Mouse (Mus musculus): ENCODE measurements around the gene Smok2b.

Smok2b gene

DNA sequence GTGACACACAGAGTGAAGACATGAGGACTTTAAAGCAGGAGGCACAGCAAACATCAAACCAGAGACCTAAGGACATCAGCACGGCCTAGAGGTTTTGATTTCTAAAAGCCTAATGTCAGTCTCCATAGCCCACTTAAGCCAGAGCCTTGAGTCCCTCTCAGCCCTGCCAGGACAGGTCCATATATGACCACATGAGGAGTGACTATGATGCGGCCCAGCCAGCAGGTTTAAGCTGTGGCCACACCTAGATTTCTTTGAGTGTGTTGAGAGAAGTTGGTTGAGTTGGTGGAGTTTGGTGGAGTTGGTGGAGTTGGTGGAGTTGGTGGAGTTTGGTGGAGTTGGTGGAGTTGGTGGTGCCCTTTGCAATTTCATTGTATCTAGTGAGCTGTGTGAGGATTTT, at the start of gene Smok2b:
Gene Smok2b (plus strand): TSS at position 301 of the 400 bp plus-strand sequence.
- WGBS = 76% methylated on average over 2 of the region's 2 CpGs

DNA sequence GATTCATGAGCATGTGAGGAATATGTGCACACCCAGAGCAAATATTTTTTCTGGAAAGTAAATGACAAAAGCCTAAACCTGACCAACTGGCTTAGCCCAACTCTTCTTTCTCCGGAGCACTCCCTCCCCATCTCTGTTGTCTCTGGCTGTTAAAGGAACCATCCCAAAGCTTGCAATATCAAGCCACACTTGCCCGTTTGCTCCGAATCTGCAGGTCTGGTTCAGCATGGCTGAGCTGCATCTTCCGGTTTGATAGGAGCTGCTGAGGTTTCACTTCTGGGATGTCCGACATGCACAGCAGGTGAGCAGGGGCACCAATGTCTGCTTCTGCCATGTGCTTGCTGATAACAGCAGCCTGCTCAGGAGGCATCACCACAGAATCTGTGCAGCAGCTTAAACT, 49.6 kb upstream of the Smok2b start:
- WGBS = 91% methylated on average over 5 of the region's 5 CpGs

DNA sequence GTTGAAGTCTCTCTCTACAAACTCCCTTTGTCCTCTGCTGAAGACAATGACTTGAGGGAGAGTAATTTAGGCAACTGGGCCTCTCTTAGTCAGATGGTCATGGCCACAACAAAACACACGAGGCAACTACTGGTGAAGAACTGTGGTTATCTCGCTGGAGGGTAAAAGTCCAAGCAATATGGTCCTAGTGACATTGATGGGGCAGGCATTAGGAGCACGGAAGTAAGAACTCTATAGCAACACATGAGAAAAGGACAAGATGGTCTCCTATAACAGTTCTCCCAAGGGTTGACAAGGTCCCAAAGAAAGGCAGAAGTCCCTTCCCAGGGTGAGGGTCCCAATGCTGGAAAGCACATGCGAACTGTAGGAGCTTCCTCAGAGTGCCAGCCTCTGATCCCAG, 47.3 kb upstream of the Smok2b start:
- 71% methylated on average over 3 of the region's 4 CpGs for WGBS

DNA sequence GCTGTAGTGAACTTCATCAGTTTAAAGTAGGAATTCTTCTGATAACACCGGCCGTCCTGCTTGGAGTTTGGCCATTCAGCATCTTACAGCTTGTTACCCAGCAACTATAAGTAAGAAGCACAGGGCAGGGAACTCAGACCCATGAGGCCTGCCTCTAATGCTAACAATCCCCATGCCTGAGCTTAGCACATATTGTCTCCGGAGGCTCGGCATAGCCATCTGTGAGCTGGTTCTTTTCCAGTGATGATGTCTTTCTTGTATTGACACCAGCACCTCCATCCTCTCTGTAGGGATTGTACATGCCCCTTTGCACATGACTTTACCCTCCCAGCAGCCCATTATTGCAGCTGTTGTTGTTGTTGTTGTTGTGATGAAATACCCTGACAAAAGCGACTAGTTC, 45.5 kb upstream of the Smok2b start:
- whole genome bisulfite sequencing = 88% methylated on average over 5 of the region's 5 CpGs

DNA sequence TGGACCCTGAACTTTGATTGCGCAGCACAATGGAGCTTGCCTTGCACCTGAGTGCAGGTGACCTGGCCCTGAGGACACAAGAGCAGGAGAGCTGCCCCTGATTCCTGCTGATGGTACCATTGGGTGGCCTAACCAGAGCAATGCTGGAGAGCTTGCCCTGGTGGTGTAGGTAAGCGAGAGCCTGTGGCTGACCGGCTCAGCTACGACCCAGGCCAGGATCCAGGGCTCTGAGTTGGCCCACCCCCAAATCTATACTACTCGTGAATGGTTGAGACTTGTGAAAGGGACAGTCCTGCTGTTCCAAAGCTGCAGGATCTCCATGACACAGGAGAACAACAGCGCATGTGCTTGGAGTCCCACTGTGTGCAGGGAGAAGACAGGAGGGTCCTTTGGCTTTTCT, 43.5 kb upstream of the Smok2b start:
- 82% methylated on average over 6 of the region's 6 CpGs for whole genome bisulfite sequencing

DNA sequence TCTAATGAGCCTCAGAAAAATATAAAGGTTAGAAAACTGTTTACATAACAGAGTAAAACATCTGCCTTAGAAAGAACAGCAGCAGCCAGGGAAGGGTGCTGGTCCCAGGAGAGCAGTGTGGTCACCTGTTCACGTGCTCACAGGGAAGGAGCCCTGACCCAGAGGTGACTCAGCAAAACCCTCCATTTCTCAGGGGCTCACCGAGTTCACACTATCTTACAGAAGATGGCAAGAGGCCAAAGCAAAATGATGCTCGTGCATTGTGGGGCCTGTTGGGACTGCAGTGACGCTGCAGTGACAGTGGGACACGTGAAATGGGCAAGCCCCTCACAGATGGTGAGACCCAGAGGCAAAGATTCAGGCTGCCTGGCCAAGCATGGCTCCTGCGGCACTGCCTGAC, 42.4 kb upstream of the Smok2b start:
- WGBS = 60% methylated on average over 6 of the region's 6 CpGs

DNA sequence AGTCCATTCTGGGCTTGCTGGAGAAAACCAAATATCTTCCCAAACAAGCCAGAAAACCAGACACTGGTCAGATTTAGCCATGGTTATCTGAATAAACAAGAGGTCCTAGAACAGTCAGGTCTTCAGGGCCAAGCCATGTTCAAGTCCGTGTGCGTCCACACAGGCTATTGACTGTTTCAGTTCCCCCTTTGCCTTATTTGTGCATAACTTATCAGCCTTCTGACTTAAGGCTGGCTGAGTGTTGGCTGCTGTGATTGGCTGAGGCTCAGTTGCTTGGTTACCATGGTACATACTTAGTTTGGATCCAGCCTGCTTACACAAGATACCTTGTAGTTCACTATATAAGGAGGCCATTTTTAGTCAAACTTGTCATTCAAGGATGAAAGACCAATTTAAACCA, 41.2 kb upstream of the Smok2b start:
- WGBS = 92% methylated on average over 2 of the region's 2 CpGs

DNA sequence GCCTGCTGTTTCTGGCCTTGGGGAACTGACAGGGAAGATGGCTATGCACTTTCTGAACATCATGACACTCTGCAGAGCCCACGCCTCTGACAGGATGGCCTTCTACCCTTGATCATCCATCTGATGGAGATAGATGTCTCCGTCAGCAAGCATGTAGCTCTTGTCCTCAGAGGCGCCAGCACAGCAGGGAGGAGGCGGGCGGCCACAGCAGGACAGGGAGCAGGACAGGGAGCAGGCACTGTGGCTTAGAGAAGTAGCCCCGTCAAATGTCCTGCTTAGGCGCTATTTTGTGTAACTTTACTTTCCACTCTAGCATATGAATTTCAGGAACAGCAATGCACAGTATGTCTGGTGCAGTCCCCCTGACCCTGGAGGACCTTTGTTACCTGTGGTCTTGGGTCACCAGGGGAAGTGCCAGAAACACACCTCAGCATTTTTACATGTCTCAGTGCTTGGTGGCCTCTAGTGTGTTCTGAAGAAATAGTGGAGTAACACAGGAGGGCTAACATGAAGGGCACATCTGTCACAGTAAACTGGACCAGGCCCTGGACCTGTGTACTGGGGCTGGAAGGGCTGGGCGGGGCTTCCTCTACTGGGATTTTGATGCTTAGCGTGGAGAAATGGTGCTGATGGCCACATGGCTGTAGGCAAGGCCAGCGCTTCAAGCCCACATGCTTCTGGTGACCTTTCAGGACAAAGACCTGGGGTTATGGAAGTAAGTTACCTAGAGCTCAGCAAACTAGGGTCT, 39.0 kb upstream of the Smok2b start:
- WGBS = 87% methylated on average over 10 of the region's 10 CpGs

DNA sequence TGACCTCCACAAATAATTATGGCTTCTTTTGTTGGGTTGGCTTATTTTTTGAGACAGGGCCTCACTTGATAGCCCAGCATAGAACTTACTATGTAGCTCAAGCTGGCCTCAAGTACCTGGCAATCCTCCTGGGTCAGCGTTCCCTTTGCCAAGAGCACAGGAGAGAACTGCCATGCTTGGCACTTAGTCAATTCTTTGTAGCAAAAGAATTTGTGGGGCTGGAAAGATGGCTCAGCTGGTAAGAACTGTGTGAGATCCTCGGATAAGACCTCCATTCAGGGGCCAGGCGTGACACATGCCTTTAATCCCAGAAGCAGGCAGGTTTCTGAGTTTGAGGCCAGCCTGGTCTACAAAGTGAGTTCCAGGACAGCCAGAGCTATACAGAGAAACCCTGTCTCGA, 33.6 kb upstream of the Smok2b start:
- 67% methylated on average over 4 of the region's 4 CpGs for WGBS

DNA sequence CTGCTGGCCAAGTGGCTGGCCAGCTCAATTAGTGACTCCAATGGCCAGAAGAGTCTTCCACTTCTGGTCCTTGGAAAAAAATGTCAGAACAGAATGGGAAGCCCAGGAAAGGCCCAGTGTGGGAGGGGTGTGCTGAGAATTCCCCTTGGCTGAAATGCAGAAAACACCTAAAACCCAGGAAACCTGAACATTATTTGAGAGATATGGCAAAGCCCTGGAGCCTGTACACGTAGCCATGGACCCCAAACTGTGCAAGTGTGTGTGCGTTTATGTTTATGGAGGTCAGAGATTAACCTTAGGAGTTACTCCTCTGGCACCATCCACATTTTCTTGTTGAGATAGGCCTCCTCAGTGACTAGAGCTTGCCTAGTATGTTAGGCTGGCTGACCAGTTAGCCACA, 31.2 kb upstream of the Smok2b start:
- 85% methylated on average over 2 of the region's 2 CpGs for WGBS

DNA sequence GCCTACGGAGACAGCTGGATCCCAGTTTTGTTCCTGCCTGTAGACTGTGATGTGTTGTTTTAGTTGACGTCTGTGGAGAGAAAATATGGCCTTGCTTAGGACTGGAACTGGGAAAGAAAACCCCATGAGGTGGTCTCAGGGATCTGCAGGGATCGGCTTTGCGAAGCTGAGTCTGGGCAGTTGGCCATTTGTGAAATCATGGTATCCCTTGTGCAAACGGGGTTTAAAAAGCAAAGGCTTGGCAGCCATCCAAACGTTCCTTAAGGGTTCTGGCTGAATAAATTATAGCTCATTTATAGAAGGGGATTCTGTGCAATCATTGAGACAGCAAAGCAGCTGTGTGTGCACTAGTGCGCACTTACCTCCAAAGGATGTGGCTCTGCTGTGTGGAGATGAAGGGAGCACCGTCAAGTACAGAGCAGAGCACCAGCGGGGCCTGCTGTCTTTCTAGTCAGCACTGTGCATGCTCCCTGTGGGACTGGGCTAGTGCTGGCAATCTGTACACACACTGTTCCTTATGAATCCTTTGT, 30.1 kb upstream of the Smok2b start:
- 58% methylated on average over 8 of the region's 9 CpGs for WGBS

DNA sequence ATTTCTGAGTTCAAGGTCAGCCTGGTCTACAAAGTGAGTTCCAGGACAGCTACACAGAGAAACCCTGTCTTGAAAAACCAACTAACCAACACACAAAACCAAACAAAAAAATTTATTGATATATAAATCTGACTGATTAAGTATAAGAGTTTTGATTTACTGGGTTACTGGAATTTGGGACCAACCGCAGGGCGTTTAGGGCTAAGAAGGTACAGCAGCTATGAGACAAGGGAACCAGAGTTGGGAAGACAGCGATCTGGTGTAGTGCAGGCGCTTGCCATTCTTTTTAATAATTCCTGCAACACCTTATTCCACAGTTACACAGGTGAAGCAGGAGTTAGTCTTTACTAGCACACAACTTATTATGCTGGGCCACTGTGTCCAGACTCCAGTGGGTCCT, 28.5 kb upstream of the Smok2b start:
- 91% methylated on average over 4 of the region's 4 CpGs for WGBS

DNA sequence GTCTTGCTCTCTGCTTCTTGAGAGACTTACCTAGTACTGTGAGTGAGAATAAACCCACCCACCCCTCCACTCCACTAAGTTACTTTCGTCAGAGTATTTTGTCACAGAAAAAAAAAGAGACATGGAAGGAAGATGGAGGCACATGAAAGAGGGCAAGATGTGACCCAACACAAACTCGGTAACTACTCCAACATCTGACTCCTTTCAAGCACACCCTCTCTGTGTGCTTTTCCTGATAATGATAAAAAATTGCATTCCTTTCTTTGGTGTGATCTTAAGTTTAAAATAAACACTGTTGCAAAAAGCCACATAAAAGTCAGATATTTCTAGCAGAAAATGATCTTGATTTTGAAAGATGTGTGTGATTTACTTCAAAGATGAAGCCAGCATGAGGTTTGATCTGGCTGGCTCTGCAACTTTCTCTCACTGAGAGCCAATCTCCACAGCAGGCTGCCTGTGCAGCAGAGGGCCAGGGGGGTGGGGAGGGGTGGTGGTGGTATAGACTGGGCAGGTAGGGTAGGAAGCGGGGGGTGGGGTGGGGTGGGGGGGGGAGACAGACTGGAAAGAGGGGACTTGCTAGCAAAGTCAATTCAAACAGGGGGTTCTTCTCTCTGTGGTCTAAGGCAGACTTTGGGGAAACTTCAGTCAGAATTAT, 27.5 kb upstream of the Smok2b start:
- 77% methylated on average over 2 of the region's 3 CpGs for WGBS

DNA sequence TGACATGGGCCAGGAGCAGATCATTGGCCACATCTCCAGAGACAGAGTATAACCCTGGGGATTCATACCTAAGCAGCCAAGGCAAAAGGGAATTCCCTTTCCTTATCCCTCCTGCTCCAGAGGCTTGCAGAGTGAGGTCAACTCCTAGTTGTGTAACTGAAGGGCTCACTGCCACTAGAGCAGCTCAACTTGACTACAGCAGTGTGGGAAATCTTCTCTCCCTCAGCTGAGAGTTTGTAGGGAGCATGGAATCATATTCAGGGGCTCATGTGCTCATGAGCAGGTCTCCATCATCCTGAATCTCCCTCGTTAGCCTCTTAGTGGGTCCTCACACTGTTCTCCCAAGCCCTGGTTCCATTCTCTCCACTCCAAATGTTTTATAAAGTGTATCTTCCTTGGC, 24.8 kb upstream of the Smok2b start:
- 71% methylated on average over 1 of the region's 1 CpGs for WGBS

DNA sequence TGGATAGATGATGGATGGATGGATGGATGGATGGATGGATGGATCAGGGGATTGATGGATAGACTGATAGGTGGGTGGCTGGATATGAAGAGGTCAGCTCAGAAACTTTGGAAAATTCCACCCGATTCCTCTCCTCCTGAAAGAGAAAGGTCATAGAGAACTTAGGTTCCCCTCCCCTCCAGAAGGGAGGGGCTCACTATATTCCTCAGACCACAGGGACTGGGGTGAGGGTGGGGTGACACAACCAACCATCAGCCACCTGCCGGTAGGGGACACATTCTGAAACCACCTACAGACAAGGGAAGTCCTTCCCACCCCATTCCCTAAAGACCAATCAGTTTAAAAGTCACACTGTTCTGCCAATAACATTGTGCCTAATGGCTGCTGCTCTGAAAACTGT, 23.6 kb upstream of the Smok2b start:
- 86% methylated on average over 2 of the region's 2 CpGs for WGBS

DNA sequence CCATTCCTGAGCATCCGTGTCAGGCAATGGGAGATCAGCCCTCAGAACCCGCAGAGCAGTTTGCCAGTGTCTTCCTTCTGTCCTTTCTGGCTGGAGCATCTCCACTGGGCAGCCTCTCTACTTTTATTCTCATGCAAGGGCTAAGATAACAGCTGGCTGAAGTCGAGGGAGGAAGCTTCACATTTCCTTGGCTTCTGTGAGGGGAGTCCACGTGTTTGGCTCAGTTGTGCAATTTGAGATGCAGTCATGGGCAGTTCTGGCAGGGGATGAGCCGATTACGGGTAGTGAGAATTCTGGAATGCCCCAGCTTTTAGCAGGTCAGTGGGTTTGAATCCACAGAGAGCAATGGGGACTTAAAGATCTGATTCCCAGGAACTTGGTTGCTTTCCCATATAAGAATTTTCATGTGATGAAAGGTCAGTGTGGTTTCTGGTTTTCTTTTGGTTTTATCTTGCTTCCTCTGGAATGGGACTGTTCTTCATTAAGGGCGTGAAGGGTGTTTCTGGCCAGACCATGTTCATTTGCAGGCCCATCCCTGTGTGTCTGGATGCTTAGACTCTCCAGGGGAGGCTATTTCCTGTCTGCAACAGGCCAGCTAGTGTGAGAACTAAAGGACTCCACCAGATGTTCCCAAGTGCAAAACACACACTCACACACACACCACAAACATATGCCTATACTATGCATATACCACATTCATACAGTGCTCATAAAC, 17.8 kb upstream of the Smok2b start:
- WGBS = 70% methylated on average over 7 of the region's 7 CpGs

DNA sequence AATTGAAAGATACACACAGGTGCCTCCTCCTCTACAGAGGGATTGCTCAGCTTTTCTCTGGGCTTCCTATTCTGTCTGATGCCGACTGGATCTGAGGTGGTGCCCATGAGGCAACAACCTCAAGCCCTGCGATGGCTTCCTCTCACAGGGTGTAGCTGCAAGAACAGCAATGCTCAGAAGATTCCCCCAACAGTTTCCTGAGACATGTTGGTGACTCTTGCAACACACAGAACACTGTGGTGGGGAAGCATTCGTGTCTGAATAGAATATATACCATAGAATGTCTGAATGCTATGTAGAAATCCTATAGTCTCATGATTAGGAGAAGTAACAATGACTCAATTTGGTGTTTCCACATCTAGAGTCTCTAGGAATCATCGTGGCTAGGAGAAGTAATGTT, 15.9 kb upstream of the Smok2b start:
- WGBS = 62% methylated on average over 4 of the region's 4 CpGs

DNA sequence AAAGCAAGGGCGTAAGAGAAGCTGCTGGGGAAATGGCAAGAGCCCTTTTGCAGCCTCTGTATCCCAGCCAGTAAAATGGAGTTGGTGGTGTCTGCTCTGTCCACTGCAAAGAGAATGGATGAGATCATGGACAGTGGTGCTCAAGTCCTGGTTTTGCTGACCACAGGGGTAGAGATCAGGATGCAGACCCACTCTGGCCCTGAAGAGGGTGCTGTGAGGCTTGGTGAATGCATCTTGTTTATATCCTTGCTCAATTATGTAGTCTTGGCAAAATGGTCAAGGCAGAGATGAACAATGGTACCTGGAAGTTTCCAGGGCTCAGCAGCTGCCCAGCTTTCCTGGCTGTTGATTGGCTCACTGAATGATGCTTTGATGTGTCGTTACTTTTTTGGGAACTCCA, 14.5 kb upstream of the Smok2b start:
- 81% methylated on average over 2 of the region's 2 CpGs for WGBS

DNA sequence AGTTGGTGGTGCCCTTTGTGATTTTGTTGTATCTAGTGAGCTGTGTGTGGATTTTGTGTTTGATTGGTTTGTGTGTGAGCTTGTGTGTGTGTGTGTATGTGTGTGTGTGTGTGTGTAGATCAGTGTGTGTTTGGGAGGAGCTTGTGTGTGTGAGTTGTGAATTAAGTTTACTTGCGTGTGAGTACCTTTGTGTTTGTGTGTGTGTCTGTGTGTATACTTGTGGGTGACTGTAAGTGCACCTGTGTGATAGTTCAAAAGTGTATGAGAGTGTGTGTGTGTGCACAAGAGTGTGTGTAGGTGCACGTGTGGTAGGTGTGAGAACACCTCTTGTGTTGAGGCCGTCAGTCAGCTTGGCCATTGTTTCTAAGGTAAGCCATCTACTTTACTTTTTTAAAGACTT, 9.2 kb upstream of the Smok2b start, which contains the start of gene Smok2a:
Gene Smok2a (plus strand): TSS at position 301 of the 400 bp plus-strand sequence.
- 86% methylated on average over 3 of the region's 3 CpGs for WGBS

DNA sequence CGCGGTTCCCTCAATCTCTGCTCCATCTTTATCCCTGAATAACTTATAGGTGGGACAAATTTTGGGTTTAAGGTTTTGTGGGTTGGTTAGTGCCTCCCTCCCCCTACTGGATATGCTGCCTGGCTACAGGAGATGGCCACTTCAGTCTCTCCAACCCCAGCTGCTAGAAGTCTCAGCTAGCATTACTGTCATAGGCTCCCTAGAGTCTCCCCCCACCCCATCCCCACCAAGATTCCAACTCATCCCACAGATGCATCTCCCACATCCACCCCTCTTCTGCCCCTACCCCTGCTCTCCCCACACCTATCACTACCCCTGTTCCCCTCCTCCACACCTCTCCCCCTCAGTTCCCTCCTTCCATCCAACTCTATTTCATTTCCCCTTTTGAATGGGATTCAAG, 8.1 kb upstream of the Smok2b start:
- 90% methylated on average over 2 of the region's 2 CpGs for WGBS

DNA sequence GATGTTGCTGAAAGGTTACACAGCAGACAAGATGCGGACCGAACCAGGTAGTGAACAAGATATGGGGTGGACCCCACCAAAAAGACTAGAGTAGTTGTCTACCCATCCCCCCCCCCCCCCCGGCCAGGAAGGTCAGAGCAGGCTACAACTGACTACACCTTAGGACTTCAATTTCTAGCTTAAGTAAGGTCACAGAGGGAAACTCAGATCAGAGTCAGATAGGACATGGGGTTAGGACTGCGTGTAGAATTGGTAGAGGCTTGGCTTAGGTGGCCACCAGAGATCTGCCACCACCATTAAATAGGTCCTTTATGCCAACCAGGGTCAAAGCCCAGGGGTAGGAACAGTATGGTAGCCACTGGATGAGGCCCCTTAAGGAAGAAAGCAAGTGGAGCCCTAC, 9.4 kb downstream of the Smok2b start:
- WGBS = 81% methylated on average over 4 of the region's 4 CpGs
